ENCODE assay signal across 13 mouse cellular contexts in genomic region chrX:70762862-70763261, GRCm38 (mm10).
"Had no signal": no experiment of that assay in that cellular context is flagged by ENCODE, and none has a peak within 500 bp of the region (broad histone marks: within the 10 kb centered on the region; RNA-seq: fewer than 3 reads in every experiment).

No protein-coding gene starts in this region.

- DNase-seq: kidney, adult 11 months; kidney, postnatal 36 days; layer of hippocampus, adult 9-11 months; layer of hippocampus, postnatal 36 days; right cerebral cortex, postnatal 14 days; thymus, postnatal 4 days had no signal

- H3K27ac ChIP-seq: limb, embryonic 15.5 days; liver, embryonic 15.5 days; macrophage; midbrain, embryonic 12.5 days; neural tube, embryonic 13.5 days; stomach, embryonic 15.5 days had no signal

- H3K36me3 ChIP-seq: limb, embryonic 15.5 days; liver, embryonic 15.5 days; midbrain, embryonic 12.5 days; neural tube, embryonic 13.5 days; stomach, embryonic 15.5 days had no signal

- ATAC-seq: midbrain, embryonic 16.5 days had no signal

- H3K27me3 ChIP-seq: limb, embryonic 15.5 days; liver, embryonic 15.5 days; midbrain, embryonic 12.5 days; neural tube, embryonic 13.5 days; stomach, embryonic 15.5 days had no signal

- H3K9ac ChIP-seq: limb, embryonic 15.5 days; liver, embryonic 15.5 days; midbrain, embryonic 12.5 days; neural tube, embryonic 13.5 days; stomach, embryonic 15.5 days had no signal

- H3K4me1 ChIP-seq: limb, embryonic 15.5 days; liver, embryonic 15.5 days; midbrain, embryonic 12.5 days; neural tube, embryonic 13.5 days; stomach, embryonic 15.5 days had no signal

- H3K9me3 ChIP-seq: limb, embryonic 15.5 days; liver, embryonic 15.5 days; midbrain, embryonic 12.5 days; neural tube, embryonic 13.5 days; stomach, embryonic 15.5 days had no signal

- H3K4me3 ChIP-seq: limb, embryonic 15.5 days; liver, embryonic 15.5 days; midbrain, embryonic 12.5 days; neural tube, embryonic 13.5 days; stomach, embryonic 15.5 days had no signal

- H3K4me2 ChIP-seq: limb, embryonic 15.5 days; liver, embryonic 15.5 days; midbrain, embryonic 12.5 days; neural tube, embryonic 13.5 days; stomach, embryonic 15.5 days had no signal
